Mouse (Mus musculus): ENCODE results near the gene Ldlrad1. TPM values are rescaled to one million over a fixed set of nuclear protein-coding genes. Genes with fewer than 3 reads are reported as not detected.
A peak's percentile ranks its signal among the peaks of the same experiment; 100 is the strongest.

Ldlrad1 gene
- polyA plus RNA-seq, 1 experiment from 2014 or later: not detected

DNA sequence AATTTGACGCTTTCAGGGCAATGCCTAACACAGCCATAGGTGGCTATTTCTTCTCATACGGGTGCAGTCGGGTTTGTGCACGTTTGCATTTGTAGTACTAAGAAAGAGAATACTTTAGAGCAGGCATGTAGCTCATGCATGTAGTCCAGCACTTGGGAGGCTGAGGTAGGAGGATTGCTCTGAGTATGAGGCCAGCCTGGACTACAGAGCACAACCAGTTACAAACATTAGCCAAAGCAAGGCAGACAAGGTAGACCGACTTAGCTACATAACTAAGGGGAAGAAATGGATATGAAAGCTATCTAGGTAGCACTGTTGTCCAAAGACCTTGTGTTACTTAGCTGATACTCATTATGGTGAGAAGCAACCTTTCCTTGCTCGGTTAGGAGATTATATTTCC is 27.1 kb upstream of the Ldlrad1 start:
- no peaks in the 10 kb centered on the region for H3K9me3 ChIP-seq (replicated peaks)
- H3K4me3 ChIP-seq (replicated peaks): peak overlapping the region; percentile 7; the same call in 1 of the 2 replicates
- no peak overlapping the region for H3K9ac ChIP-seq
- H3K27ac ChIP-seq: peak overlapping the region; percentile 70
- 39% methylated on average over 6 of the region's 6 CpGs for WGBS (ENCODE audit: insufficient replicate concordance)
- peaks cover 50% of the 10 kb centered on the region for H3K4me1 ChIP-seq (replicated peaks)
- no peaks in the 10 kb centered on the region for H3K27me3 ChIP-seq
- H3K36me3 ChIP-seq: peaks cover 13% of the 10 kb centered on the region
- peak overlapping the region; percentile 40 for H3K4me2 ChIP-seq
- no peak for ATAC-seq (ENCODE audit: low read depth)
- DNase-seq: no peak

DNA sequence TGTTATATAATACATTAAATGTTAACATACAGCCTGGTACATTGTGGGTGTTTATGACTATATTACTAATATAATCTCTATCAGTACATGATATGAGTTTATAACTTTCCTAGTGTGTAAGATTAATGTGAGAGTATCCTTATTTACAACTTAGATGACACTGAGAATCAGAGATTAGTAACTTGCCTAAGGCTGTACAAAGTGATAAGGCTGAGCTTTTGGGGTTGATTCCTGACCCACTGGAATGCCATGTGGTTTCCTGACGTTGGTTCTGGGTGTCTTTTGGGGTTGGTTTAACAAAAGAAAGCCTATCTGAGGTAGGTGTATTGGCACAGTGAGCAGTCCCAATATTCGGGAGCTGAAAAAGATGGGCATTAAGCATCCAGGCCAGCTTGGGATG is 26.2 kb upstream of the Ldlrad1 start:
- Histone ChIP-seq H3K4me2 (peak overlapping the region; percentile 32), H3K9ac (peak overlapping the region; percentile 26; the same call in 1 of the 2 replicates), H3K9me3 (replicated peaks) (no peaks in the 10 kb centered on the region), H3K36me3 (peaks cover 22% of the 10 kb centered on the region), H3K4me1 (replicated peaks) (peaks cover 43% of the 10 kb centered on the region), H3K4me3 (replicated peaks) (no peak overlapping the region), H3K27me3 (no peaks in the 10 kb centered on the region), H3K27ac (peak overlapping the region; percentile 85)
- 25% methylated on average over 2 of the region's 2 CpGs for WGBS (ENCODE audit: insufficient replicate concordance)
- 0 out of 2 replicates have a peak, but pooled peaks have one; percentile 5 for ATAC-seq (ENCODE audit: low read depth)
- peak; percentile 36 for DNase-seq

DNA sequence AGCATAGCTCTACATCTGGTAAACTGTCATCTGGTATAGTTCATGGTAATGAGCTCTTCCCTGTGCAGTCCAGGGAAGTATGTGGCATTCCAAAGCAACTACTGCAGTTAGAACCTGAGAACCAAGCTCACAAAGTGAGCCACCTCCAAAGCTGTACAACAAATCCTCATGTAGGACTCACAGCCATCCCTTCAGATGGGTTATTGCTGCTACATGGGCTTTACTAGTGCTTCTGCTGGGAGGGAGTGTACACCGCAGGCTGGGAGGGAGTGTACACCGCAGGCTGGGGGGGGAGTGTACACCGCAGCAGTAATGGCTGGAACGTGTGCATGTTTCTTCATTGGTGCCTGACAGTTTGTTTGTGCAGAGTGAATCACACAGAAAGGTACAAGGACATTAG is 25.8 kb upstream of the Ldlrad1 start:
- ATAC-seq (ENCODE audit: low read depth) (no peak), DNase-seq (no peak)
- Histone ChIP-seq H3K4me3 (replicated peaks) (no peak overlapping the region), H3K4me2 (peak overlapping the region; percentile 32), H3K36me3 (peaks cover 26% of the 10 kb centered on the region), H3K9ac (peak overlapping the region; percentile 26; the same call in 1 of the 2 replicates), H3K4me1 (replicated peaks) (peaks cover 43% of the 10 kb centered on the region), H3K27ac (peak overlapping the region; percentile 85), H3K9me3 (replicated peaks) (no peaks in the 10 kb centered on the region), H3K27me3 (no peaks in the 10 kb centered on the region)
- 43% methylated on average over 4 of the region's 4 CpGs for WGBS (ENCODE audit: insufficient replicate concordance)

DNA sequence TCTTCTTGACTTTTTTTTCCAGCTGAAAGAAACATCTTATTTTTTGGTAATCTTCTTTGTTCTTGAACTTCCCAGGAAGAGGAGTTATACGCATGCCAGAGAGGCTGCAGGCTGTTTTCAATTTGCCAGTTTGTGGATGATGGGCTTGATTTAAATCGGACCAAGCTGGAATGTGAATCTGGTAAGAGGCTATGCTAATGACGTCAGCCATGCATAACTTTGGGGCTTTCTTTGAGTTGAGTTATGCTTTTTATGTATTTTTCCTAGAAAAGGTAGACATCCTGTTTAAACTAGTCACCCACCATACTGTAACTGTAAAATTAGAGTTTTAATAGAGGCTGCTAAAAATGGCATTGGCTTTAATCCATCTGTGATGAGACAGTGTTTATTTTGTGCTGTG is 23.3 kb upstream of the Ldlrad1 start:
- no peaks in the 10 kb centered on the region for H3K27me3 ChIP-seq
- peaks cover 49% of the 10 kb centered on the region for H3K36me3 ChIP-seq
- no peak overlapping the region for H3K9ac ChIP-seq
- DNase-seq: no peak
- H3K9me3 ChIP-seq (replicated peaks): no peaks in the 10 kb centered on the region
- no peak for ATAC-seq (ENCODE audit: low read depth)
- H3K4me1 ChIP-seq (replicated peaks): peaks cover 30% of the 10 kb centered on the region
- no peak overlapping the region for H3K27ac ChIP-seq
- no peak overlapping the region for H3K4me3 ChIP-seq (replicated peaks)
- 89% methylated on average over 3 of the region's 3 CpGs for WGBS (ENCODE audit: insufficient replicate concordance)
- no peak overlapping the region for H3K4me2 ChIP-seq

DNA sequence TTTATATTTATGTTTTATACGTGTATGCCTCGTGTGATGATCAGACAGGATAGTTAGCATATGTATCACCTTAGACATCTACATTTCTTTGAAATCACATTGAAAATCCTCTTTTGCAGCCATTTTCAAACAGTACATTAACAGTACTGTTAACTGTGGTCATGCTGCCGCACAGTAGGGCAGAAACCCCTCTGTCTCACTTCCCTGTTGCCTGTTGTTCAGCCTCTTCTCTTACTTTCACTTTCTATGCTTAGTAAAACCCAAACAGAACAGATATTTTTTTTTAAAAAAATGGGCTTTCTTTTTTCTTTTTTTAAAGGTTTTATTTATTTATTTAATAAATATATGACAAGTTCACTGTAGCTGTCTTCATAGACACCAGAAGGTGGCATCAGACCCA is 15.1 kb upstream of the Ldlrad1 start:
- DNase-seq (no peak), ATAC-seq (ENCODE audit: low read depth) (no peak)
- Histone ChIP-seq H3K9me3 (replicated peaks) (no peaks in the 10 kb centered on the region), H3K36me3 (peaks cover 82% of the 10 kb centered on the region), H3K27ac (no peak overlapping the region), H3K4me2 (no peak overlapping the region), H3K27me3 (no peaks in the 10 kb centered on the region), H3K9ac (no peak overlapping the region), H3K4me3 (replicated peaks) (no peak overlapping the region), H3K4me1 (replicated peaks) (no peaks in the 10 kb centered on the region)
- 89% methylated on average over 3 of the region's 3 CpGs for WGBS (ENCODE audit: insufficient replicate concordance)

DNA sequence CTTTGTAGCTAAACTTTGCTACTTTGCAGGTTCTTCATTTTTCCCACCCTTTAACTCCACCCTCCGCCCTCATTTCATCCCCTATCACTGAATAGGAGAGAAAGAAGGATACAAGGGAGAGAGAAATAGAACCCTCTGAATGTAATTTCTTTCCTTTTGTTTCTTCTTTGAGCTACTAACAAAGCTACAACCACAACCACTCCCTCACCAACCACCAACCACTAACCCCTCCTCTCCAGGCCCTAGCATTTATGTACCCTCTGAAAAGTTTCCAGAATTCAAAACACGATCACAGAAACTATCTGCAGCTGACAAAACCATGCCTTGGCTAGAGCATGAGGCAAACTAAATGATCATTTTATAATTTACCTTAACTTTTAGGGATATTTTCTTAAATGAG is 12.5 kb upstream of the Ldlrad1 start:
- Histone ChIP-seq H3K4me3 (replicated peaks) (no peak overlapping the region), H3K36me3 (peaks cover 85% of the 10 kb centered on the region), H3K27me3 (no peaks in the 10 kb centered on the region), H3K4me2 (no peak overlapping the region), H3K27ac (no peak overlapping the region), H3K9me3 (replicated peaks) (no peaks in the 10 kb centered on the region), H3K4me1 (replicated peaks) (no peaks in the 10 kb centered on the region), H3K9ac (no peak overlapping the region)
- 93% methylated on average over 2 of the region's 2 CpGs for WGBS (ENCODE audit: insufficient replicate concordance)
- ATAC-seq (ENCODE audit: low read depth) (no peak), DNase-seq (no peak)

DNA sequence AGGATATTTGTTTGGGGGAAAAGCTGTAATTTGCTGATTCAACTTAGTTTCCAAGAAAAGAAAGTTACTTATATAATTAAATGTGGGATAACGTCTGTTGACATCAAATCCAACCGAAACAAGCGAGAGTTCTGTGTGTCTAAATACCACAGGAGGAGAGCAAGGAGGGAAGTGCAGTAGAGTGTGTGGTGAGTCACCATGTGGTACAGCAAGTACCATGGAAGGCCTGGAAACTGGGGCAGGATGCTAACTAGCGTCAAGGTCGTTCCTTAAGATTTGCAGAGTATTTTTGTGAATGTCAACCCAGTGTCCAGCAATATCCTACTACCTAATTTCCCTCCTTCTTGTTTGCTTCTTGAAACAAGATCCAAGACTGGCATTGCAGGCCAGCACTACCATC is 10.9 kb upstream of the Ldlrad1 start:
- WGBS (ENCODE audit: insufficient replicate concordance): 94% methylated on average over 5 of the region's 5 CpGs
- no peak for DNase-seq
- no peak overlapping the region for H3K4me3 ChIP-seq (replicated peaks)
- H3K9ac ChIP-seq: no peak overlapping the region
- H3K4me2 ChIP-seq: no peak overlapping the region
- H3K4me1 ChIP-seq (replicated peaks): no peaks in the 10 kb centered on the region
- no peaks in the 10 kb centered on the region for H3K9me3 ChIP-seq (replicated peaks)
- no peak for ATAC-seq (ENCODE audit: low read depth)
- H3K27me3 ChIP-seq: no peaks in the 10 kb centered on the region
- H3K36me3 ChIP-seq: peaks cover 89% of the 10 kb centered on the region
- no peak overlapping the region for H3K27ac ChIP-seq

DNA sequence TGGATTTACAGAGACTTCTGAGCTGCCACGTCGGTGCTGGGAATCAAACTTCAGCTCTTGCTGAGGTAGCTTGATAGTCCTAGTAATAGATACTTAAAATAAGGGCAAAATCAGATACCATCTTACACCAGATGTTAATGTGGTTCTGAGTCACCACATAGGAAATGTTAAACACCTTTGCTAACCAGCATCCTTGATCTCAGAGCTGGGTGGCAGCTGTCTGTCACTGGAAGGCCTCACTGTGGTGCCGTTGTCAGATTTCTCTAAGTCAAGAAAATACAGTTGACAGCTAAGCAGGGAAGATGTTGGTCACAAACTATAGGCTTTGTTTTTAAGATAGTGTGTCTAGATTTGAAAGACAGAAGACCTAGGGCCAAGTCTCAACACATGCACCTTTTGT is 7.2 kb upstream of the Ldlrad1 start:
- H3K9ac ChIP-seq: no peak overlapping the region
- 0 out of 2 replicates have a peak, but pooled peaks cover 6% of the 10 kb centered on the region for H3K4me1 ChIP-seq (replicated peaks)
- DNase-seq: no peak
- H3K9me3 ChIP-seq (replicated peaks): no peaks in the 10 kb centered on the region
- H3K27ac ChIP-seq: no peak overlapping the region
- no peaks in the 10 kb centered on the region for H3K27me3 ChIP-seq
- no peak overlapping the region for H3K4me2 ChIP-seq
- ATAC-seq (ENCODE audit: low read depth): no peak
- peaks cover 85% of the 10 kb centered on the region for H3K36me3 ChIP-seq
- 87% methylated on average over 3 of the region's 3 CpGs for WGBS (ENCODE audit: insufficient replicate concordance)
- H3K4me3 ChIP-seq (replicated peaks): no peak overlapping the region

DNA sequence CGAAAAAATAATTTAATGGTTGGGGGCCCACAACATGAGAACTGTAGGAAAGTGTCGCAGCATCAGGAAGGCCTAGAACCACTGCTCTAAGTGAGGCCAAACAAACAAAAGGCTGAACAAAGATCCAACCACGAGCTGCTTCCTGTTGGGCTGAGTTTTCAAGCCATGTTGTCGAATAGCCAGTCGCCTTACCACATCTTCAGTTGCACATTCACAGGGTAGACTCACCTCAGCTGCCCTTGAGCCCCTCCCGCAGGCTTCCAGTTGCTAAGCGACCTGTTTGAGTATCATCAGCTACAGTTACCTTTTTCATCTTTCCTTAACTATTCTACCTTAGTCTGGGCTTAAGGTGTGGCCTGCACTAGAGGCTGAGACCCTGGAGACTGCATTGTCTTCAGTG is 6.0 kb upstream of the Ldlrad1 start:
- Histone ChIP-seq H3K27ac (no peak overlapping the region), H3K4me3 (replicated peaks) (no peak overlapping the region), H3K9me3 (replicated peaks) (no peaks in the 10 kb centered on the region), H3K4me2 (no peak overlapping the region), H3K9ac (no peak overlapping the region), H3K27me3 (no peaks in the 10 kb centered on the region), H3K4me1 (replicated peaks) (0 out of 2 replicates have a peak, but pooled peaks cover 6% of the 10 kb centered on the region), H3K36me3 (peaks cover 75% of the 10 kb centered on the region)
- ATAC-seq (ENCODE audit: low read depth): no peak
- WGBS (ENCODE audit: insufficient replicate concordance): 68% methylated on average over 7 of the region's 7 CpGs
- DNase-seq: no peak

DNA sequence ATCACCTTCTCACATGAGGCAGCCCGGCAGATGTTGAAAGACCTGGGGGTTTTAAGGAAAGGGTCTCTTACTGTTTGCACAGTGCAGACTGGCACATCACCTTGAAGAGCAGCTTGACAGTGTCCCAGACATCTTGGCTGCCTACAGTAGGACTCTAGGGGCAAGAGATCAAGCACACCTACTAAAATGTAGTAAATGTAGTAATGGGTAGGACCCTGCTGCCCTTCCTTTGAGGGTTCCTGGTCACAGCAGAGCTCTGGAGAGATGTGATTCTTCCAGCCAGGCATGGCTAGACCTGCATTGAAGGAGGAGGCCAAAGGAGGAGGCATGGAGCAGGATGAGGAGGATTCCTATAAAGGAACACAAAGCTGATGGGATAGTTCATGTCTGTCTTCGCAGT is 2.0 kb upstream of the Ldlrad1 start:
- H3K9ac ChIP-seq: no peak overlapping the region
- H3K4me1 ChIP-seq (replicated peaks): peaks cover 23% of the 10 kb centered on the region
- 72% methylated on average over 2 of the region's 2 CpGs for WGBS (ENCODE audit: insufficient replicate concordance)
- no peaks in the 10 kb centered on the region for H3K9me3 ChIP-seq (replicated peaks)
- H3K4me2 ChIP-seq: no peak overlapping the region
- no peak for ATAC-seq (ENCODE audit: low read depth)
- peaks cover 37% of the 10 kb centered on the region for H3K36me3 ChIP-seq
- no peak overlapping the region for H3K27ac ChIP-seq
- H3K4me3 ChIP-seq (replicated peaks): no peak overlapping the region
- no peaks in the 10 kb centered on the region for H3K27me3 ChIP-seq
- no peak for DNase-seq

DNA sequence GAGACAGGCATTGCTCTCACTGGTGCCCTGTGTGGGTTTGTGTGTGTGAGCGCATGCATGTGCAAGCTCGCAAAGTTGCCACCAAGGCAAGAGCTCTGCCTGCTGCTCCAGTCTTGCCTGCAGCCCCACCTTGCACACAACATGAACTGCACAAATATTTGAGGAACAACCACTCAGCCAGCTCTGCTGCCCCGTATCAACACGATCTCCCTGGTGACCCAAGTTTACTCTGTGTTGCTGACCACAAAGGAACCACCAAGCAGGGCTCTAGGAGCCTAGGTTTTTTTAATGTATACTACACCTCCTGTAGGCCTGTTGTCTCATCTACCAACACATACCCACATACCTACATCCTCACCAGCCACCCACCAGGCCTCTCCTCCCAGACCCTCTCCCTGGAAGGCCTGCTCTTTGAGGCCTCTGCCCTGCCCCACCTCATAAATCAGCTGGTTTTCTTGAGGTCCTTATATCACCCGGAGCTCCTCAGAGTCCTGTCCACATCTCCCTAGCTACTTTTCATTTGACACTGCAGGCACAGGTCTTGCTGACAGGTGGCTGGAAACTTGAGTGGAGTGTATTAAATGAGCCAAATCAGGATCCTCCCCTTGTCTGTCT is 1.6 kb downstream of the Ldlrad1 start:
- no peak overlapping the region for H3K9ac ChIP-seq
- peaks cover 17% of the 10 kb centered on the region for H3K4me1 ChIP-seq (replicated peaks)
- H3K27ac ChIP-seq: no peak overlapping the region
- H3K9me3 ChIP-seq (replicated peaks): no peaks in the 10 kb centered on the region
- H3K4me3 ChIP-seq (replicated peaks): no peak overlapping the region
- no peaks in the 10 kb centered on the region for H3K27me3 ChIP-seq
- 0 out of 2 replicates have a peak, but pooled peaks cover 5% of the 10 kb centered on the region for H3K36me3 ChIP-seq
- 24% methylated on average over 5 of the region's 5 CpGs for WGBS (ENCODE audit: insufficient replicate concordance)
- ATAC-seq (ENCODE audit: low read depth): peak; percentile 25; the same call in 1 of the 2 replicates
- no peak overlapping the region for H3K4me2 ChIP-seq
- DNase-seq: no peak

DNA sequence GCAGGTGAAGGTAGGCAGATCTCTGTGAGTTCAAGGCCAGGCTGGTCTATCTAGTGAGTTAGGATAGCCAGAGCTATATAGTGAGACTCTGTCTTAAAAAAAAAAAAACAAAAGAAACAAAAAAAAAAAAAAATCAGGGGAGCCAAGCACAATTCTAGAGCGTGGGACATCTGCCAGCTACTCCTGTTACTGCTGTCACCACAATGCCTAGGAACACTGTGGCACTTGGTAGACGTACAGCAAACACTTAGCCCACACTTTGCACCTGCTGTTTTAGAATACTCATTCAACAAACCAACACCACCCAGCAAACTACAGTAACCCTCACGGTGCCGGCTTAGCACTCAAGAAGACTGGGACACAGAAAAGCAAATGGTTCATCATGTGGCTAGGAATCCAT is 2.5 kb downstream of the Ldlrad1 start:
- DNase-seq (no peak), ATAC-seq (ENCODE audit: low read depth) (no peak)
- 73% methylated on average over 4 of the region's 4 CpGs for WGBS (ENCODE audit: insufficient replicate concordance)
- Histone ChIP-seq H3K4me2 (no peak overlapping the region), H3K4me3 (replicated peaks) (no peak overlapping the region), H3K9ac (no peak overlapping the region), H3K36me3 (no peaks in the 10 kb centered on the region), H3K27me3 (no peaks in the 10 kb centered on the region), H3K4me1 (replicated peaks) (peaks cover 22% of the 10 kb centered on the region), H3K27ac (no peak overlapping the region), H3K9me3 (replicated peaks) (no peaks in the 10 kb centered on the region)
